In genomic region chr1:60600682-60601081, GRCm38 (mm10) we compare ENCODE assay signal across 22 mouse cellular contexts. TPM values are rescaled to one million over a fixed set of nuclear protein-coding genes. Genes with fewer than 3 reads are reported as not detected.
DNase-seq lines count a peak whose midpoint lies in the region; ATAC-seq and TF ChIP-seq lines count a peak whose summit lies in the region.
"Had no signal": no experiment of that assay in that cellular context is flagged by ENCODE, and none has a peak within 500 bp of the region (broad histone marks: within the 10 kb centered on the region; RNA-seq: fewer than 3 reads in every experiment).

No protein-coding gene starts in this region.

- no peak for DNase-seq in liver, postnatal 0 days
- DNase-seq in liver, embryonic 11.5 days (ENCODE audit: low spot score): no peak
- DNase-seq in cerebellum, postnatal 25 days: no peak
- DNase-seq: adrenal gland, adult 2 months; adrenal gland, postnatal 10 days; adrenal gland, postnatal 25 days; cerebellum, adult 11 months; cerebellum, adult 18-20 months; cerebellum, adult 8-10 months; cerebellum, adult 9-11 months; cerebellum, postnatal 14 days; embryo, embryonic 11 days; forebrain, postnatal 0 days had no signal

- 68% methylated on average over 6 of the region's 6 CpGs for WGBS in liver, postnatal 0 days (ENCODE audit: insufficient replicate concordance)
- 72% methylated on average over 6 of the region's 6 CpGs for WGBS in liver, embryonic 11.5 days
- WGBS in forebrain, embryonic 12.5 days: 90% methylated on average over 6 of the region's 6 CpGs

- no peak overlapping the region for H3K4me2 ChIP-seq in liver, postnatal 0 days (ENCODE audit: low read depth, low read length)
- H3K4me2 ChIP-seq in liver, embryonic 11.5 days: no peak overlapping the region
- no peak overlapping the region for H3K4me2 ChIP-seq in forebrain, embryonic 12.5 days
- H3K4me2 ChIP-seq: embryonic facial prominence, embryonic 13.5 days; embryonic facial prominence, embryonic 15.5 days; forebrain, embryonic 13.5 days; forebrain, embryonic 15.5 days had no signal

- H3K4me1 ChIP-seq in liver, postnatal 0 days (ENCODE audit: insufficient read depth): peaks cover 8% of the 10 kb centered on the region; the same call in 1 of the 2 replicates
- no peaks in the 10 kb centered on the region for H3K4me1 ChIP-seq in liver, embryonic 11.5 days (replicated peaks; ENCODE audit: control insufficient read depth, insufficient read depth, low read length)
- no peaks in the 10 kb centered on the region; the same call in 1 of the 2 replicates for H3K4me1 ChIP-seq in forebrain, embryonic 12.5 days
- H3K4me1 ChIP-seq: embryonic facial prominence, embryonic 13.5 days; embryonic facial prominence, embryonic 15.5 days; forebrain, embryonic 13.5 days; forebrain, embryonic 15.5 days had no signal

- H3K27me3 ChIP-seq in liver, postnatal 0 days (ENCODE audit: insufficient read depth, low read length): no peaks in the 10 kb centered on the region
- no peaks in the 10 kb centered on the region for H3K27me3 ChIP-seq in liver, embryonic 11.5 days (replicated peaks; ENCODE audit: control insufficient read depth, insufficient read depth, low read length)
- no peaks in the 10 kb centered on the region for H3K27me3 ChIP-seq in forebrain, embryonic 12.5 days
- H3K27me3 ChIP-seq: embryonic facial prominence, embryonic 13.5 days; embryonic facial prominence, embryonic 15.5 days; forebrain, embryonic 13.5 days; forebrain, embryonic 15.5 days had no signal

- no peak for ATAC-seq in liver, postnatal 0 days
- no peak for ATAC-seq in liver, embryonic 11.5 days (replicated peaks; ENCODE audit: low FRiP score)
- ATAC-seq in granulocyte monocyte progenitor cell, adult 5-6 weeks (replicated peaks; ENCODE audit: poor library complexity, severe bottlenecking): peak; percentile 78
- peak; percentile 66 for ATAC-seq in megakaryocyte progenitor cell, adult 5-6 weeks (replicated peaks; ENCODE audit: poor library complexity)
- ATAC-seq in forebrain, embryonic 12.5 days (ENCODE audit: low FRiP score): no peak
- ATAC-seq: forebrain, embryonic 13.5 days; forebrain, embryonic 15.5 days; forebrain, postnatal 0 days had no signal

- TF ChIP-seq EP300 in liver, postnatal 0 days (IDR thresholded peaks at IDR 0.05; ENCODE audit: low read depth): no peak

- H3K9me3 ChIP-seq in liver, postnatal 0 days (ENCODE audit: low read length): no peaks in the 10 kb centered on the region
- H3K9me3 ChIP-seq in liver, embryonic 11.5 days (ENCODE audit: control insufficient read depth, low read length): no peaks in the 10 kb centered on the region
- no peaks in the 10 kb centered on the region for H3K9me3 ChIP-seq in forebrain, embryonic 12.5 days
- H3K9me3 ChIP-seq: embryonic facial prominence, embryonic 13.5 days; embryonic facial prominence, embryonic 15.5 days; forebrain, embryonic 10.5 days; forebrain, embryonic 13.5 days; forebrain, embryonic 15.5 days had no signal

- H3K4me3 ChIP-seq in liver, postnatal 0 days (ENCODE audit: low read depth, low read length): no peak overlapping the region
- no peak overlapping the region for H3K4me3 ChIP-seq in liver, embryonic 11.5 days (ENCODE audit: low read depth, low read length)
- no peak overlapping the region for H3K4me3 ChIP-seq in forebrain, embryonic 12.5 days (replicated peaks)
- H3K4me3 ChIP-seq: embryonic facial prominence, embryonic 13.5 days; embryonic facial prominence, embryonic 15.5 days; erythroblast, embryonic 14.5 days; forebrain, embryonic 10.5 days; forebrain, embryonic 13.5 days; forebrain, embryonic 15.5 days had no signal

- H3K9ac ChIP-seq in liver, postnatal 0 days (replicated peaks): no peak overlapping the region
- H3K9ac ChIP-seq in liver, embryonic 11.5 days (ENCODE audit: low read depth, low read length): no peak overlapping the region
- no peak overlapping the region for H3K9ac ChIP-seq in forebrain, embryonic 12.5 days
- H3K9ac ChIP-seq: embryonic facial prominence, embryonic 13.5 days; embryonic facial prominence, embryonic 15.5 days; forebrain, embryonic 13.5 days; forebrain, embryonic 15.5 days; forebrain, postnatal 0 days had no signal

- no peaks in the 10 kb centered on the region for H3K36me3 ChIP-seq in liver, postnatal 0 days (replicated peaks; ENCODE audit: insufficient read depth, low read length)
- no peaks in the 10 kb centered on the region for H3K36me3 ChIP-seq in liver, embryonic 11.5 days (ENCODE audit: control insufficient read depth, insufficient read depth, low read length)
- no peaks in the 10 kb centered on the region for H3K36me3 ChIP-seq in forebrain, embryonic 12.5 days (replicated peaks)
- H3K36me3 ChIP-seq: embryonic facial prominence, embryonic 13.5 days; embryonic facial prominence, embryonic 15.5 days; forebrain, embryonic 10.5 days; forebrain, embryonic 15.5 days had no signal

- no peak for TF ChIP-seq CTCF in liver, postnatal 0 days (IDR thresholded peaks at IDR 0.05; ENCODE audit: low read depth)

- H3K27ac ChIP-seq in liver, postnatal 0 days (ENCODE audit: low read depth): 0 out of 2 replicates have a peak overlapping the region, but pooled peaks have one; percentile 89
- H3K27ac ChIP-seq in liver, embryonic 11.5 days (ENCODE audit: low read depth, low read length): no peak overlapping the region
- no peak overlapping the region for H3K27ac ChIP-seq in forebrain, embryonic 12.5 days
- H3K27ac ChIP-seq: embryonic facial prominence, embryonic 13.5 days; embryonic facial prominence, embryonic 15.5 days; forebrain, embryonic 10.5 days; forebrain, embryonic 13.5 days; forebrain, embryonic 15.5 days had no signal

RNA-seq across cellular contexts. Expression of gene Raph1, which starts 33.8 kb away (rescaled TPM):
- 14.6 and 16.9 TPM in 2 replicates for polyA plus RNA-seq in liver, postnatal 0 days (2015; fragmentation: Nextera tagmentation; extraction: Ambion mirVana)
- 66.7 and 68.9 TPM in 2 replicates for polyA plus RNA-seq in liver, embryonic 11.5 days (2014; fragmentation: Nextera tagmentation; extraction: Ambion mirVana)
- total RNA-seq in granulocyte monocyte progenitor cell, adult 5-6 weeks (2014; fragmentation: Nextera tagmentation): 7.7 and 23.2 TPM in 2 replicates
- total RNA-seq in granulocyte monocyte progenitor cell, adult 5-6 weeks (2017): 8.1 and 8.3 TPM in 2 replicates
- 11.6 and 15.5 TPM in 2 replicates for total RNA-seq in megakaryocyte progenitor cell, adult 5-6 weeks (2015)
- total RNA-seq in megakaryocyte progenitor cell, adult 5-6 weeks (2017): 1.5 and 2.5 TPM in 2 replicates
- 22.5 and 27.9 TPM in 2 replicates for polyA plus RNA-seq in forebrain, embryonic 12.5 days (2016; fragmentation: Nextera tagmentation; extraction: Ambion mirVana)

Comparison
In these comparisons a context has a peak if more than half of its experiments do, and no peak if none do; other contexts are left out.
1. ATAC-seq: peak in granulocyte monocyte progenitor cell, adult 5-6 weeks (single experiment) and megakaryocyte progenitor cell, adult 5-6 weeks (single experiment); none in liver, postnatal 0 days (single experiment), liver, embryonic 11.5 days (single experiment) and forebrain, embryonic 12.5 days (single experiment).